Mouse (Mus musculus) embryonic facial prominence, embryonic 10.5 days (tissue): ENCODE results near the gene Scn4b. TPM values are rescaled to one million over a fixed set of nuclear protein-coding genes. Genes with fewer than 3 reads are reported as not detected.

Experiments used
- DNase-seq: peaks from one replicate; pipeline ENCODE4 v3.0.0-alpha.2; 2017; ENCODE audit warnings: low spot score
- H3K27ac ChIP-seq: fragments of 300-500 bp; sonication (generic); replicated peaks from 2 replicates; pipeline ENCODE4 v1.5.1; 2016; ENCODE audit warnings: mild to moderate bottlenecking
- H3K27me3 ChIP-seq: fragments of 300-500 bp; sonication (generic); replicated peaks from 2 replicates; pipeline ENCODE4 v1.6.1; 2016; ENCODE audit warnings: low read depth, mild to moderate bottlenecking; ENCODE audit not compliant: poor library complexity, severe bottlenecking
- H3K36me3 ChIP-seq: fragments of 300-500 bp; sonication (generic); replicated peaks from 2 replicates; pipeline ENCODE4 v1.6.1; 2016; ENCODE audit warnings: mild to moderate bottlenecking, moderate library complexity
- H3K4me1 ChIP-seq: fragments of 300-500 bp; sonication (generic); 2 replicates; pipeline ENCODE4 v1.6.1; 2016
- H3K4me3 ChIP-seq: fragments of 300-500 bp; sonication (generic); 2 replicates; pipeline ENCODE4 v1.5.1; 2016; ENCODE audit warnings: mild to moderate bottlenecking, moderate library complexity
- H3K9me3 ChIP-seq: fragments of 300-500 bp; sonication (generic); 2 replicates; pipeline ENCODE4 v1.6.1; 2016; ENCODE audit warnings: mild to moderate bottlenecking
- WGBS: fragments of 180-500 bp; shearing (Covaris S2); methylation state at CpG from one replicate; pipeline ENCODE4 v1.1.7; 2016; 5-methylcytosine and 5-hydroxymethylcytosine counted together
- polyA plus RNA-seq: library from polyadenylated mRNA; unstranded; fragments of >200 nt; fragmentation: Nextera tagmentation; extraction: Ambion mirVana; gene quantifications from 2 replicates; pipeline ENCODE4 v1.2.1, GENCODE M21; 2016

Scn4b gene
- polyA plus RNA-seq, 1 experiment from 2014 or later, result 0.79 TPM

- peaks cover 85% of the 10 kb centered on the region for H3K27me3 ChIP-seq
- no peak overlapping the region for H3K4me3 ChIP-seq
- DNase-seq, result peak; percentile 66
- H3K9me3 ChIP-seq, result no peaks in the 10 kb centered on the region
- 25% methylated on average over 5 of the region's 5 CpGs for WGBS
- peaks cover 56% of the 10 kb centered on the region for H3K4me1 ChIP-seq
- no peaks in the 10 kb centered on the region for H3K36me3 ChIP-seq
- H3K27ac ChIP-seq, result no peak overlapping the region
Observed at GRCm38 (mm10) chr9:45133484-45134310, 4.5 kb upstream of the Scn4b start.

GRCm38 (mm10) chr9:45136442-45137169 lies 1.6 kb upstream of the Scn4b start:
- peaks cover 96% of the 10 kb centered on the region for H3K27me3 ChIP-seq
- WGBS, result 3% methylated on average over 7 of the region's 7 CpGs
- peak overlapping the region; percentile 48 for H3K27ac ChIP-seq
- no peaks in the 10 kb centered on the region for H3K9me3 ChIP-seq
- H3K4me1 ChIP-seq, result peaks cover 72% of the 10 kb centered on the region
- H3K36me3 ChIP-seq, result no peaks in the 10 kb centered on the region
- peak; percentile 65 for DNase-seq
- peak overlapping the region; percentile 29; the same call in 1 of the 2 replicates for H3K4me3 ChIP-seq

- Histone ChIP-seq H3K4me1 (peaks cover 70% of the 10 kb centered on the region), H3K27me3 (peaks cover 100% of the 10 kb centered on the region), H3K27ac (no peak overlapping the region; the same call in 1 of the 2 replicates), H3K36me3 (no peaks in the 10 kb centered on the region), H3K9me3 (no peaks in the 10 kb centered on the region), H3K4me3 (peak overlapping the region; percentile 66)
- no peak for DNase-seq
- 3% methylated on average over 7 of the region's 7 CpGs for WGBS
Observed at GRCm38 (mm10) chr9:45139082-45139481, 887 bp downstream of the Scn4b start.

- Histone ChIP-seq H3K4me1 (peaks cover 60% of the 10 kb centered on the region), H3K4me3 (no peak overlapping the region), H3K27ac (no peak overlapping the region)
Observed at GRCm38 (mm10) chr9:45140945-45141344, 2.8 kb downstream of the Scn4b start.

GRCm38 (mm10) chr9:45142686-45143085 lies 4.5 kb downstream of the Scn4b start:
- H3K36me3 ChIP-seq, result no peaks in the 10 kb centered on the region
- no peaks in the 10 kb centered on the region for H3K9me3 ChIP-seq
- no peak overlapping the region for H3K27ac ChIP-seq
- 58% methylated on average over 3 of the region's 3 CpGs for WGBS
- H3K4me3 ChIP-seq, result no peak overlapping the region
- H3K27me3 ChIP-seq, result peaks cover 98% of the 10 kb centered on the region
- peaks cover 44% of the 10 kb centered on the region for H3K4me1 ChIP-seq
- no peak for DNase-seq

More at GRCm38 (mm10) chr9:45140945-45141344, 2.8 kb downstream of the Scn4b start:
- peaks cover 100% of the 10 kb centered on the region for H3K27me3 ChIP-seq
- WGBS, result 41% methylated on average over 7 of the region's 7 CpGs
- no peaks in the 10 kb centered on the region for H3K36me3 ChIP-seq
- DNase-seq, result no peak
- no peaks in the 10 kb centered on the region for H3K9me3 ChIP-seq

GRCm38 (mm10) chr9:45145533-45146266 lies 7.5 kb downstream of the Scn4b start:
- peaks cover 22% of the 10 kb centered on the region for H3K4me1 ChIP-seq

GRCm38 (mm10) chr9:45146267-45146597 lies 8.0 kb downstream of the Scn4b start:
- WGBS, result 1% methylated on average over 5 of the region's 5 CpGs
- peaks cover 17% of the 10 kb centered on the region for H3K4me1 ChIP-seq
- no peak overlapping the region for H3K27ac ChIP-seq
- DNase-seq, result peak; percentile 67
- H3K27me3 ChIP-seq, result peaks cover 89% of the 10 kb centered on the region
- peak overlapping the region; percentile 50 for H3K4me3 ChIP-seq
- H3K36me3 ChIP-seq, result no peaks in the 10 kb centered on the region
- H3K9me3 ChIP-seq, result no peaks in the 10 kb centered on the region

More at GRCm38 (mm10) chr9:45145533-45146266, 7.5 kb downstream of the Scn4b start:
- Histone ChIP-seq H3K9me3 (no peaks in the 10 kb centered on the region), H3K27ac (no peak overlapping the region), H3K27me3 (peaks cover 94% of the 10 kb centered on the region), H3K36me3 (no peaks in the 10 kb centered on the region), H3K4me3 (peak overlapping the region; percentile 50)
- peak; percentile 25 for DNase-seq
- 4% methylated on average over 27 of the region's 27 CpGs for WGBS

GRCm38 (mm10) chr9:45150933-45151332 lies 12.7 kb downstream of the Scn4b start:
- Histone ChIP-seq H3K27ac (no peak overlapping the region), H3K9me3 (no peaks in the 10 kb centered on the region), H3K4me1 (peaks cover 2% of the 10 kb centered on the region), H3K4me3 (no peak overlapping the region), H3K27me3 (peaks cover 47% of the 10 kb centered on the region), H3K36me3 (no peaks in the 10 kb centered on the region)
- no peak for DNase-seq
- WGBS, result 70% methylated on average over 1 of the region's 1 CpGs

- Histone ChIP-seq H3K27ac (no peak overlapping the region), H3K27me3 (peaks cover 25% of the 10 kb centered on the region), H3K36me3 (no peaks in the 10 kb centered on the region), H3K4me1 (no peaks in the 10 kb centered on the region), H3K4me3 (no peak overlapping the region), H3K9me3 (no peaks in the 10 kb centered on the region)
- no peak for DNase-seq
- WGBS, result 81% methylated on average over 7 of the region's 7 CpGs
Observed at GRCm38 (mm10) chr9:45153361-45153760, 15.2 kb downstream of the Scn4b start.

GRCm38 (mm10) chr9:45167903-45168302 lies 29.7 kb downstream of the Scn4b start:
- Histone ChIP-seq H3K36me3 (no peaks in the 10 kb centered on the region), H3K4me1 (no peaks in the 10 kb centered on the region), H3K4me3 (no peak overlapping the region), H3K27me3 (no peaks in the 10 kb centered on the region), H3K27ac (no peak overlapping the region), H3K9me3 (peaks cover 3% of the 10 kb centered on the region; the same call in 1 of the 2 replicates)
- no peak for DNase-seq
- WGBS, result 73% methylated on average over 5 of the region's 5 CpGs

GRCm38 (mm10) chr9:45170150-45170549 lies 32.0 kb downstream of the Scn4b start:
- 86% methylated on average over 5 of the region's 5 CpGs for WGBS
- Histone ChIP-seq H3K4me3 (no peak overlapping the region), H3K27me3 (no peaks in the 10 kb centered on the region), H3K4me1 (no peaks in the 10 kb centered on the region), H3K27ac (no peak overlapping the region), H3K36me3 (no peaks in the 10 kb centered on the region), H3K9me3 (peaks cover 3% of the 10 kb centered on the region; the same call in 1 of the 2 replicates)
- no peak for DNase-seq

GRCm38 (mm10) chr9:45171073-45171610 lies 32.9 kb downstream of the Scn4b start:
- 83% methylated on average over 1 of the region's 1 CpGs for WGBS

More at GRCm38 (mm10) chr9:45171073-45171610, 32.9 kb downstream of the Scn4b start:
- H3K27me3 ChIP-seq, result no peaks in the 10 kb centered on the region
- H3K4me3 ChIP-seq, result no peak overlapping the region
- H3K27ac ChIP-seq, result no peak overlapping the region
- DNase-seq, result no peak
- H3K9me3 ChIP-seq, result peaks cover 3% of the 10 kb centered on the region; the same call in 1 of the 2 replicates
- H3K4me1 ChIP-seq, result no peaks in the 10 kb centered on the region
- no peaks in the 10 kb centered on the region for H3K36me3 ChIP-seq
